Mouse (Mus musculus) limb, embryonic 15.5 days (tissue): ENCODE results near the gene Dtl. TPM values are rescaled to one million over a fixed set of nuclear protein-coding genes. Genes with fewer than 3 reads are reported as not detected.

Experiments
- ATAC-seq: fragments of 200-750 bp; cut with Nextera tagmentation; 2 replicates; pipeline ENCODE4 v1.8.0; 2017; ENCODE audit warnings: low read depth, moderate TSS enrichment; ENCODE audit not compliant: insufficient number of reproducible peaks, low FRiP score, low TSS enrichment
- H3K27ac ChIP-seq: fragments of 300-500 bp; sonication (generic); 2 replicates; pipeline ENCODE4 v1.5.1; 2015; ENCODE audit warnings: moderate library complexity, mild to moderate bottlenecking, inconsistent platforms
- H3K27me3 ChIP-seq: fragments of 300-500 bp; sonication (generic); 2 replicates; pipeline ENCODE4 v1.6.1; 2015; ENCODE audit warnings: inconsistent platforms
- H3K36me3 ChIP-seq: fragments of 300-500 bp; sonication (generic); 2 replicates; pipeline ENCODE4 v1.6.1; 2015; ENCODE audit warnings: inconsistent platforms
- H3K4me1 ChIP-seq: fragments of 300-500 bp; sonication (generic); 2 replicates; pipeline ENCODE4 v1.6.1; 2015; ENCODE audit warnings: inconsistent platforms
- H3K4me2 ChIP-seq: fragments of 300-500 bp; sonication (generic); 2 replicates; pipeline ENCODE4 v1.6.1; 2015; ENCODE audit warnings: mild to moderate bottlenecking, inconsistent platforms
- H3K4me3 ChIP-seq: fragments of 300-500 bp; sonication (generic); 2 replicates; pipeline ENCODE4 v1.5.1; 2015; ENCODE audit warnings: mild to moderate bottlenecking, inconsistent platforms
- H3K9ac ChIP-seq: fragments of 300-500 bp; sonication (generic); 2 replicates; pipeline ENCODE4 v1.6.1; 2015; ENCODE audit warnings: inconsistent platforms
- H3K9me3 ChIP-seq: fragments of 300-500 bp; sonication (generic); 2 replicates; pipeline ENCODE4 v1.6.1; 2016; ENCODE audit warnings: inconsistent platforms
- WGBS: fragments of 180-500 bp; shearing (Covaris S2); methylation state at CpG from one replicate; pipeline ENCODE4 v1.1.7; 2015; 5-methylcytosine and 5-hydroxymethylcytosine counted together
- polyA plus RNA-seq: library from polyadenylated mRNA; unstranded; fragments of >200 nt; fragmentation: Nextera tagmentation; extraction: Ambion mirVana; gene quantifications from 2 replicates; pipeline ENCODE4 v1.2.1, GENCODE M21; 2015

Dtl gene
- polyA plus RNA-seq, 1 experiment from 2014 or later: 47.7 TPM

DNA sequence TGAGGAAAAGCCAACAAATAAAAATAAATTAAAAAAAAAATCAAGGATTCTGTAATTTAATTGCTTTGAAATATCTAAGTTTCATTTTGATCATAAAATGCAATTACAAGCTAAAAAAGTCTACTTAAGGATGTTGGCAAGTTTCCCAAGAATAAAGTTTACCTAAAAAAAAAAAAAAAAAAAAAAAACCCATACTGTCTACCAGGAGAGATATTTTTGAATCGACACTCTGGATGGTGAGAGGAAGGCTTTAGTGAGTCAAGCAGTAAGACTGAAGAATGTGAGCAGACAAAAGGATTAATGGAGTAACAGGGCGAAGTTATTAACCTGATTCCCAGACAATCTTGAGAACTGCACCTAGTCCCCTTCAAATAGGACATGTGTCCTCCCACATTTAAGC is 35.0 kb downstream of the Dtl start:
- WGBS: 75% methylated on average over 2 of the region's 2 CpGs
- H3K4me2 ChIP-seq: no peak overlapping the region
- ATAC-seq: no peak
- no peaks in the 10 kb centered on the region for H3K4me1 ChIP-seq
- H3K9ac ChIP-seq: no peak overlapping the region
- no peak overlapping the region for H3K27ac ChIP-seq
- no peaks in the 10 kb centered on the region for H3K27me3 ChIP-seq
- H3K4me3 ChIP-seq: no peak overlapping the region
- peaks cover 31% of the 10 kb centered on the region for H3K36me3 ChIP-seq
- no peaks in the 10 kb centered on the region for H3K9me3 ChIP-seq

- no peaks in the 10 kb centered on the region for H3K27me3 ChIP-seq
- no peaks in the 10 kb centered on the region for H3K9me3 ChIP-seq
- H3K4me2 ChIP-seq: no peak overlapping the region
- no peak for ATAC-seq
- H3K4me1 ChIP-seq: no peaks in the 10 kb centered on the region
- no peak overlapping the region for H3K27ac ChIP-seq
- H3K4me3 ChIP-seq: no peak overlapping the region
- H3K9ac ChIP-seq: no peak overlapping the region
- peaks cover 18% of the 10 kb centered on the region; the same call in 1 of the 2 replicates for H3K36me3 ChIP-seq
- 64% methylated on average over 2 of the region's 2 CpGs for WGBS
Measured at GRCm38 (mm10) chr1:191534896-191535295, 40.4 kb downstream of the Dtl start.

- no peak for ATAC-seq
- Histone ChIP-seq H3K27ac (no peak overlapping the region), H3K4me2 (no peak overlapping the region), H3K27me3 (no peaks in the 10 kb centered on the region), H3K9me3 (no peaks in the 10 kb centered on the region), H3K36me3 (0 out of 2 replicates have a peak, but pooled peaks cover 3% of the 10 kb centered on the region), H3K4me1 (peaks cover 8% of the 10 kb centered on the region), H3K9ac (no peak overlapping the region), H3K4me3 (no peak overlapping the region)
- 50% methylated on average over 1 of the region's 1 CpGs for WGBS
Measured at GRCm38 (mm10) chr1:191531023-191531422, 44.3 kb downstream of the Dtl start.

DNA sequence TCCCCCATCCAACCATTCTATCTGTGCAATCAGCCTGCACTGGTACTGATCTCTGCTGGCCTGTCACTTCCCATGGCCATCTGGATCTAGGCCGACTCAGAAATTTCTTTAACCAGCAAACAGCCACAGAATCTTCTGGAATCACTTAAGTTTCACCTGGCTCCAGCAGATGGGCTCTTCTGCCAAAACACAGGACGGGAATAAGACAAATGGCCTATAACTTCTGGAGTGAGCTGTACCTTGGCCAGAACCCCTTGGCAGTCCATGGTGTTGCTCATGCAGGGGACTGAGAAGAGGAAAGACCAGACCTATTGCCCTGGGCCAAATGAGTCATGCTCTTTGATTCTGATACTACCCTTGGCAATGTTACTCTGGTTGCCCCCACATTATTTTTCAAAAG is 45.9 kb downstream of the Dtl start:
- WGBS: 43% methylated on average over 2 of the region's 2 CpGs

DNA sequence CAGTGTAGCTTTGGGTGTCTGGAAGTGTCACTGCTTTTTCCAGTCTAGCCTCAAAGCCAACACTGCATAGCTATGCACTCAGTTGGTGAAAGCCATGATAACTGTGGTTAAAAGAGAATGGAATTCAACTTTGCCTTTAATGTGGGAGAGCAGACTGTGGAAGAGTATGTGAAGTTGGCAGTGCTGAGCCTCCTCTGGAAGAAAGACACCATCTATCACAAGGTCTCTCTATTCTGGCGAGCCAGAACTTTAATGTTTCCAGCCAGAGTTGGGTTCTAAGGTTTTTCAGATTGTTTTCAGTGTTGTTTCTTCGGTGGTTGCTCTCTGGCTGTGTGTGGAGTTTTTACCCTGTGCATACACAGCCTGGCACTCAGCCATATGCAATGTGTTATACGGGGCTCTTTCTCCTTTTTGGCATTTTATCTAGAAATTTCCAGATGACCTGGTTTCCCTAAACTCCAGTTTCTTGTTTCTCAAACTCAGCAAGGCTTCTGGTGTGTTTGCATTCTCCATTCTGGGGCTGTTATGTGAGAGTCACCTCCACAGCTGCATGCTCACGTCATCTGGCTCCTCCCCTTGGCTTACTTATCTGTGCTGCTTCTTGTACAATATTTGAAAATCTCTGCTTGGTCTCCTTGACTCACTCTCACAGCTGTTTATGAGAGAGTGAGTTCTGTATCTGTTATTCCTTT is 47.3 kb downstream of the Dtl start:
- Histone ChIP-seq H3K4me2 (no peak overlapping the region), H3K9ac (no peak overlapping the region), H3K4me3 (no peak overlapping the region), H3K36me3 (0 out of 2 replicates have a peak, but pooled peaks cover 2% of the 10 kb centered on the region), H3K27ac (peak overlapping the region; percentile 67), H3K4me1 (peaks cover 8% of the 10 kb centered on the region), H3K9me3 (no peaks in the 10 kb centered on the region), H3K27me3 (no peaks in the 10 kb centered on the region)
- WGBS: 34% methylated on average over 4 of the region's 4 CpGs
- ATAC-seq: peak; percentile 35; the same call in 1 of the 2 replicates

More for the DNA sequence above, 45.9 kb downstream of the Dtl start:
- H3K27ac ChIP-seq: peak overlapping the region; percentile 43
- no peak overlapping the region for H3K9ac ChIP-seq
- no peak overlapping the region for H3K4me3 ChIP-seq
- no peaks in the 10 kb centered on the region for H3K27me3 ChIP-seq
- no peaks in the 10 kb centered on the region for H3K9me3 ChIP-seq
- 0 out of 2 replicates have a peak, but pooled peaks cover 2% of the 10 kb centered on the region for H3K36me3 ChIP-seq
- no peak for ATAC-seq
- no peak overlapping the region for H3K4me2 ChIP-seq
- H3K4me1 ChIP-seq: peaks cover 8% of the 10 kb centered on the region

DNA sequence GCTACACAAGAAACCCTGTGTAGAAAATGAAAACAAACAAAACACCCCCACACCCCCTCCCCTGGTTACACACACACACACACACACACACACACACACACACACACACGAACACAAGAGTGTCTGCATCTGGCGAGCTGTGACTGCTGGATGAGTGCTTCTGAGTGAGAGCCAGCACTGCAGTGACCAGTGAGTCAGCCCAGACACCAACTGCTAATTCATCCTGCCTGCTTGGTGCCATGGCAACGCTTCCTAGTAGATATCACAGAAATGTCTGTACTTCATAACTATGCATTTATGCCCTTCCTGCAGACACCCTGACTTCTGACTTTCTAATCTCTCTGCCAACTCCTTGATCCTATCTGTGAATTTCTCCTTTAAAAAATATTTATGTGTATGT is 48.3 kb downstream of the Dtl start:
- no peak overlapping the region for H3K9ac ChIP-seq
- H3K9me3 ChIP-seq: no peaks in the 10 kb centered on the region
- H3K27ac ChIP-seq: no peak overlapping the region; the same call in 1 of the 2 replicates
- H3K4me1 ChIP-seq: peaks cover 8% of the 10 kb centered on the region
- 72% methylated on average over 3 of the region's 3 CpGs for WGBS
- no peak overlapping the region for H3K4me2 ChIP-seq
- no peak overlapping the region for H3K4me3 ChIP-seq
- no peaks in the 10 kb centered on the region for H3K36me3 ChIP-seq
- H3K27me3 ChIP-seq: no peaks in the 10 kb centered on the region
- no peak for ATAC-seq

DNA sequence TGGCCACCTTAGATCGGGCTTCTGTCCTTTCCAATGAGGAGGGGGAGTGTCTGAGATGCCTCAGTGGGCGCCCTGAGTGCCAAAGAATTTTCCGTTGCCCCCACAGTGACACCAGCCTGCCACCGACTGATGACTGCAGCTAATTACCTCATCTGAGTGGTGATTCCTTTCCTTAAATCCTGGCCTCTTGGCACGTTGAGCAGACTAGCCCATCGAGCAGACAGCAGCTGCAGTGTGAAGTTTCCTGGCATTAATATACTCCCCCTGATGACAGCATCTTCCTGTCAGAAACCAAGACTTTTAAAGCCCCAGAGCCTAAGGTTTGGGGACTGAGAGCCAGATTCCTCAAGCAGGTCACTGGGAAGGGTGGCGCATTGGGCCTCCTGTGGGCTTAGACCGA is 53.9 kb downstream of the Dtl start:
- no peak overlapping the region for H3K4me3 ChIP-seq
- WGBS: 76% methylated on average over 8 of the region's 8 CpGs
- H3K36me3 ChIP-seq: no peaks in the 10 kb centered on the region
- H3K4me1 ChIP-seq: no peaks in the 10 kb centered on the region
- no peak overlapping the region for H3K9ac ChIP-seq
- H3K9me3 ChIP-seq: no peaks in the 10 kb centered on the region
- H3K27me3 ChIP-seq: no peaks in the 10 kb centered on the region
- no peak overlapping the region for H3K4me2 ChIP-seq
- no peak for ATAC-seq
- H3K27ac ChIP-seq: no peak overlapping the region

DNA sequence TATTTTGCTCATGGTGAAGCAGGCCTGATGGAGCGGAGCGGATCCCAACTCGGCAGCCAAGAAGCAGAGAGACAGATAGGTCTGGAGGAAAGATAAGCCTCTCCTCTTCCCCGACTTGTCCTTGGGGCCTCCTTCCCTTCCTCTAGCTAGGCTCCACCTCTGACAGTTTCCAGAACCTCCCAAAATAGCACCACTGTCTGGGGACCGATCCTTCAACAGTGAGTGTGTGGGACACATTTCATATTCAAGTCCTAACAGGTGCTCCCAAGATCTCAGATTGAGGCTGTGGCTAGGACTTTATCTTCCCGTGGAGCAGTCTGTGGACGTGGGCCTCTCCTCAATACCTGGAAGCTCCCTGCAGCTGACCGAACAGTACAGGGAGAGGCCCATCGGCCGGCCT is 54.7 kb downstream of the Dtl start:
- no peaks in the 10 kb centered on the region for H3K4me1 ChIP-seq
- no peaks in the 10 kb centered on the region for H3K36me3 ChIP-seq
- no peak overlapping the region for H3K27ac ChIP-seq
- H3K4me2 ChIP-seq: no peak overlapping the region
- H3K27me3 ChIP-seq: no peaks in the 10 kb centered on the region
- 81% methylated on average over 10 of the region's 10 CpGs for WGBS
- ATAC-seq: no peak
- no peak overlapping the region for H3K9ac ChIP-seq
- H3K9me3 ChIP-seq: no peaks in the 10 kb centered on the region
- no peak overlapping the region for H3K4me3 ChIP-seq

DNA sequence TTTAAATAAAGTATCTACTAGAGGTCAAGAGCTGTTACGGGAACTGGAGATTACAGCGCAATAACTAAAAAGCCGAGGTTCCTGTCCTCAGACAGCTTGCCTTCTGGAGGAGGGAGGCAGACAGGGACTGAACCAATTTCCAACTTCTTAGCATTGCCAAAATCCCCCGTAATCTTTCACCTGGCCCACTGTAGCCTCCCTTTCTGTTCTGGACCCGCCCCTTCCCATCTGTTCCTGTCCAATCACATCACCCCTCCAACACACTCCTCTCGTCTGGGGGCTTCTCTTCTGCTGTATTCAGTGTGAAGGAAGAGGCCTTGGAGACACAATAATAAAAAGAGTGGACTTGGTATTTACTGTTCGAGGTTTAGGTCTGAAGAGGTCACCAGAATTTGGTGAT is 55.1 kb downstream of the Dtl start:
- 73% methylated on average over 7 of the region's 7 CpGs for WGBS
- H3K36me3 ChIP-seq: no peaks in the 10 kb centered on the region
- H3K4me2 ChIP-seq: no peak overlapping the region
- H3K9ac ChIP-seq: no peak overlapping the region
- H3K27ac ChIP-seq: no peak overlapping the region
- no peaks in the 10 kb centered on the region for H3K9me3 ChIP-seq
- no peaks in the 10 kb centered on the region for H3K27me3 ChIP-seq
- no peaks in the 10 kb centered on the region for H3K4me1 ChIP-seq
- no peak overlapping the region for H3K4me3 ChIP-seq
- no peak for ATAC-seq

DNA sequence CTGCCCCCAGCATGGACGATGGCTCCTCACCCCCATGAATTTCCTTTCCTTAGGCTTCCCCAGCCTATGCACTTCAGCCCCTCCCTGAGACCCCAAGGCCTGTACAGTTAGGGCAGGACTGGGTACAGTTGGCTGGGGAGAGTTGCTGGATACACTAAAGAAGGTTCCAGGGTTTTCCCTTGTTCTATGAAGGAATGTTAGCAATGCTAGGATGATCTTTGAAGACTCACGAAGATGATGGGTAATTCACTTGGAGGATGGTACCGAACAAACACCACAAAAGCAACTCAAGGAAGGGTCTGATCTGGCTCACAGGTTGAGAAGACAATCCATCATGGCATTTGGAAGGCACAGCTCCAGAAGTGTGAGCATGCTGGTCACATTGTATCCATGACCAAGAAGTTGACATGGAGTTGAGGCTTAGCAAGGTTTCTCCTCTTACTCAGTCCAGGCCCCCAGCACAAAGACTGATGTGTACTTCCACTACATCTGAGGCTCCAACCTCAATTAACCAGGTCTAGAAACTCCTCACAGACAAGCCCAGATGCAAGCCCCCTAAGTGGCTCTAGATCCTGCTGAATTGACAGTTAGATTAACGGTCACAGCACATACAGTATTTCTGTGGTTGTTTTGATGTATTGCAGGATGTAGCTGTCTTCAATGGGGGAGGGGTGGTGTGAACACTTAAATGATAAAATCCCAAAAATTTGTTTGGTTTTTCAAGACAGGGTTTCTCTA is 55.8 kb downstream of the Dtl start:
- Histone ChIP-seq H3K9me3 (no peaks in the 10 kb centered on the region), H3K9ac (no peak overlapping the region), H3K4me3 (no peak overlapping the region), H3K27me3 (no peaks in the 10 kb centered on the region), H3K36me3 (no peaks in the 10 kb centered on the region), H3K27ac (no peak overlapping the region), H3K4me1 (no peaks in the 10 kb centered on the region), H3K4me2 (no peak overlapping the region)
- 88% methylated on average over 4 of the region's 4 CpGs for WGBS
- no peak for ATAC-seq

- H3K9ac ChIP-seq: no peak overlapping the region
- H3K27ac ChIP-seq: no peak overlapping the region
- H3K4me1 ChIP-seq: no peaks in the 10 kb centered on the region
- 85% methylated on average over 4 of the region's 4 CpGs for WGBS
- H3K36me3 ChIP-seq: no peaks in the 10 kb centered on the region
- no peak overlapping the region for H3K4me3 ChIP-seq
- no peaks in the 10 kb centered on the region for H3K9me3 ChIP-seq
- no peak for ATAC-seq
- no peaks in the 10 kb centered on the region for H3K27me3 ChIP-seq
- no peak overlapping the region for H3K4me2 ChIP-seq
Measured at GRCm38 (mm10) chr1:191518911-191519310, 56.4 kb downstream of the Dtl start.

DNA sequence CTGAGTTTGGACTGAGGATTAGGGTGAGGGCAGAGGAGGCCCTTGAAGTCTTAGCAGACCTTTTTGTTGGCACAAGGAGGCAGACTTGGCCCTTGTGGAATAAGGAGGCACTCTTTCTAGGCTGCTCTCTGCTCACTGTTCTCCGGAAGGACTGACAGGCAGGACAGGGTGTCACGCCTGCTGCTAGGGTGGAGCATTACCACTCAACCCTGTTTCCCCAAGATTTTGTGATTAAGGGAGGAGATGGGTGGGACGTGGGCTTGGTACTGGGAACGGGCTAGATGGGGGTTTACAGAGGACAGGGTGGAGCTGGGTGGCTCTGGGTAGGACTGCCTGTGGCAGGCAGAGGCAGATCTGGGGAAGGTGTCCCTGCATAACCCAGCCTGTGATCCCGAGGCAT is 57.4 kb downstream of the Dtl start:
- Histone ChIP-seq H3K4me3 (no peak overlapping the region), H3K9ac (no peak overlapping the region), H3K4me1 (no peaks in the 10 kb centered on the region), H3K27me3 (no peaks in the 10 kb centered on the region), H3K36me3 (no peaks in the 10 kb centered on the region), H3K4me2 (no peak overlapping the region), H3K9me3 (no peaks in the 10 kb centered on the region), H3K27ac (no peak overlapping the region)
- 75% methylated on average over 5 of the region's 5 CpGs for WGBS
- peak; percentile 52; the same call in 1 of the 2 replicates for ATAC-seq
